Mouse (Mus musculus): ENCODE data around the gene Naga.

The Naga gene

GRCm38 (mm10) chr15:82354126-82354945 is 15.6 kb upstream of the Naga start, which contains the start of gene Ndufa6:
Ndufa6 (minus strand) TSS chr15:82354322.
- peak; percentile 94 to 95 for DNase-seq

- DNase-seq = no peak
Observed at GRCm38 (mm10) chr15:82353745-82354113, 15.0 kb upstream of the Naga start.

DNA sequence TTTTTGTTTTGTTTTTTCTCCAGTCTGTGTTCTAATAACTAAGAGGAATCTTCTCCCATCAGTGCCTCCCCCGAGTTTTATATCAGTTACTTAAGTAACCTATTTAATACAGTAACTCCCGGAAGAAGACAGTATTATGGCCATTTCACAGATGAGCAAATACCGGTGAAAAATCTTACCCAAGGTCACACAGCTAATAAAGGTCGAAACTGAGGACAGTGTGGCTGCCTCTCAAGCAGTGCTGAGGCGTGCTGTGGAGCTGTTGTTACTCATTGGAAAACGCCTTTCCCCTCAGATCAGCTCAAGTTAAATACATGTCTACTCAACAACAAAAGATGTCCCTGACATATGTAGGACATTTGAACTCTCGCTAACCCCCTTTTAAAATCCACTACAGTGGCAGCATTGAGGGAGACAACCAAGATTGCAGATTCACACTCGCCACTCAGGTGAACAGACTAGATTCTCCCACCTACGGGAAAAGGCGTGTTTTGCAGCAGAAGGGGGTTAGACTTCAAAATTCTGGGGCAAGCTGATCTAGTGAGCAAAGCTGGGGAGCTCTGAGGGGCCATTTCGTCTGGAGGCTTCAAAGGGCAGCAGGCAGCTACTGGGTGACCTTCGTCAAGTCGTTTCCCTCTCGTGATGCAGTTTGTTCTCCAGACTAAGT is 14.5 kb upstream of the Naga start:
- DNase-seq = no peak

DNA sequence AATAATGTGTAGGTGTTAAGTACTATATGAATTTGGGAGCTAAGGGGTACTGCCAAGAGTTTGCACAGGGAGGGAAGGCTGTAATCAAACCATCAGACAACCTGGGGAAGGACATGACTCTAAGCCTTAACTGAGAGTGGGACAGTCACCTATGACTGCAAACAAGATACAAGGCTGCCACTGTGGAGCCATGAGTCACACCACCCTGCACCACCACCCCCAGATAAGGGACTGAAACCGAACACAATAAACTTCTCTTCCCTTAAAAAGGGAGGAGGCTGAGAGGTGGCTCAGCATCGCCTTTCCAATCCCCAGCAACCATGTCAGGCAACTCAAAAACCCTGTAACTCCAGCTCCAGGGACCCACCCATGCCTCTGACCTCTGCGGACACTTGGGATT is 12.8 kb upstream of the Naga start:
- no peak for DNase-seq

DNA sequence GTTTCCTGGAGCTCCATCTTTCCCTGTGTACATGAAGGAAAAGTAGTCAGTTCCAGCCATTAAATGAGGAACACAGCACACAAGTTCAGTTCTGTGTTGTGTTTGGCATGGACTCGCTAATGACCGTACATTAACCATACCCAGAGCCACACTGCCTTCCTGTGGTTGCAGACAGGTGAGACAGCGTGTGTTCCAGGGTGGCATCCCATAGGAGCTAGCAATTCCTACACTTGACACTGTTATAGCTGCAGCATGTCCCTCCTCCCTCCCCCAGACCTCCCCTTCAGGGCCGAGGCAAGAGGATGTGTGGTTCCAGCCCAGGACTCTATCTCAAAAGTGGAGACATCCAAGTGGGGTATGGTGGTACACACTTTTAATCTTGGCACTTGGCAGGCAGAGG is 11.6 kb upstream of the Naga start:
- DNase-seq = no peak

DNA sequence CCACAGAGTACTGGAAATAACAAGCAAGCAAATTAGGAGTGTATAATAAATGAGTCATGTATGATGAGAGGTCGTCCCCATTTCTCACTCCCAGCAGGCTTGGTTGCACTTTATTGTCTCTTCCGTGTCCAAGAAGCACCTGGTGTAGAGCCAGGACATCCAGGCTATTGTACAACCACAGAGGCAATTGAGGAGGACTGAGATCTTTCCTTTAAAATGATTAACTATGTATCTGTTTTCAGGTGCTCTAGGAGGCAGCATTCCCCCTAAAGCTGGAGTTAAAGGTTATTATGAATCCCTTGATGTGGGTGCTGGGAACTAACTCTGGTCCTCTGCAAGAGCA is 10.2 kb upstream of the Naga start:
- no peak for DNase-seq

DNA sequence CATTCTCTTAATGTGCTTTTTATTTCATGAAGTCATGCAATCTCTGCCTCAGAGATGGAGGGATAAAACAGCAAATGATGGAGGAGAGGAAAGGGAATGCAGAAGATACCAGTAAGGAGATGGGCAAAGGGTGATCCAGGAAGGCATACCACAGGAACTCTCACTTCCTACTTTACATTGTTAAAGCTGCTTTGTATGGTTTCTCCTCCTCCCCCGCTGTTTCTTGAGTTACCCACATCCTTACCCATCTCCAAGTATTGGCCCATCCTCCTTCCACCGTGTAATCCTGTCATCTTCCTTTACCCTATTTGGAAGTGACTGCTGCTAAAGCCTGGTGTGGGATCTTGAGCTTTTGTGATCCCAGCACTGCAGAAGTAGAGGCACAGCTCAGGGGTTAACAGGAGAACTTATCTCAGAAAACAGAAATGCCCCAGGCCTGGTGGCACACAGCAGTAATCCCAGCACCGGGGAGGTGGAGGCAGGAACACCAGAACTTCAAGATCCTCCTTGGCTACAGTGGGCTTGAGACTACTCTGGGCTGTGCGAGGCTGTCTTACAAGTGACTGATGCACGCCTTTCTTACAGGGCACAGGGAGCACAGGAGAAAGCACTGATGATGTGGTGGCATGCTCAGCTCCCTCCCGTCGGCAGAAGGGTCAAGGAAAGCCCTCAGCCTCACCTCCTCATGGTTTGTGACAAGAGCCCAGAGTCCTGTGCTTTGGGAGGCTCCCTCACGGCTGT is 9.7 kb upstream of the Naga start:
- no peak for DNase-seq

DNA sequence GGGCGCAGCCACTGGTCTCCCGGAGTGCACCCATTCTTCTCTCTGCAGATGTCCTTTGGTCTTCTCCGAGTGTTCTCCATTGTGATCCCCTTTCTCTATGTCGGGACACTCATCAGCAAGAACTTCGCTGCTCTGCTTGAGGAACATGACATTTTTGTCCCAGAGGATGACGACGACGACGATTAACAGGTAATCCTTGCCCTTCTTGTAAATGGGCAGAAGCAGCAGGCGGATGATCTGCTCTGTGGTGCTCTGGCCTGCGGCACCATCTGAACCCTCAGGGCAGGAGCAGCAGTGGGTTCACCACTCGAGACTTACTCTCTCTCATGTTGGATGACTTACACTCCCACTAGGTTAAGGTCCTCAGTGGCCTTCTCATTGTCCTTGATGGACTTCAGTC is 9.1 kb upstream of the Naga start:
- DNase-seq = no peak

GRCm38 (mm10) chr15:82347303-82347676 is 8.6 kb upstream of the Naga start:
- DNase-seq = no peak

GRCm38 (mm10) chr15:82346580-82347302 is 8.0 kb upstream of the Naga start:
- DNase-seq = no peak

DNA sequence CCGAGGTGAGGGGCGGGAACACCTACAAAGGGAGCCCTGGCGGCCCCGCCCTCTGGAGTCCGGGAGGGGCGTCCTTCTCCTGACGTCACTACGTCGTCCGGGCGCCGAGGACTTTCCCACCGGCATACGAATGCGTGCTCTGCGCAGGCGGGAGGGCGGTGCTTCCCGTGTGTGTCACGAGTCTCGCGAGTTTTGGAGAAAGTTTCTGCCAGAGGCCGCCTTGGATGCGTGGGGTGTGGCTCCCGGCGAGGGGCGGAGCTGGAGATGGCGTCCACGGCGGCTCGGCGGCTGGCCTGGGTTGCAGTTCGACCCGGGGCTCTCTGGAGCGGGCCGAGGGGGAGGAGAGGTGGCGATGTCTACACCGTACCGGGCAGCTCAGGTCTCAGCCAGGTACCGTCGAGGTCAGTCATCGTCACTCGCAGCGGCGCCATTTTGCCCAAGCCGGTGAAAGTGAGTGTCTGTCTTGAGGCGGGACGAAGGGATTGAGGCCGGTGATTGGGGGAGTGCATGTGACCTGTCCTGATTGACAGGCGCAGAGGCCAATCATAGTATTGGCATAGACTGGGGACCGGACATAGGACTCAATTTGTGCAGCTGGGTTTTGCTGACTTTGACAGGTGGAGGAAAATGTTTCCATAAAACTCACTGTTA is 7.2 kb upstream of the Naga start:
- DNase-seq = peak; percentile 95 to 97

DNA sequence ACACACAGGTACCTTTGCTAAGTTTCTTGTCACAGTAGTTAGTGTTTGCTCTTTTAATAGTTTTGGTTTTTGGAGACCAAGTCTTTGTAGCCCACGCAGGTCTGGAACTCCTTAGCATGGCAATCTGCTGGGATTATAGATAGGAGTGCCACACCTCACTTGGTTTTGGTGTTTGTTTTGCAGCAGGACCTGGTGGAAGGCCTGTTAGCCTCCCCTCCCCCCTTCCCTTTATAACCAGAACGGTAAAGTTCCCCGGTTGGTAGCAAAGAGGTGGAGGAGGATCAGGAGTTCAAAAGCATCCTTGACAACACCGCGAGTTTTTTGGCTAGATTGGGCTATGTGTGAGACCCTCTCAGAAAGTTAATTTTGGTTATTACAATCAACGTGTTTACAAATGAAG is 6.2 kb upstream of the Naga start:
- DNase-seq = no peak

- no peak for DNase-seq
Observed at GRCm38 (mm10) chr15:82343368-82344287, 4.9 kb upstream of the Naga start.

DNA sequence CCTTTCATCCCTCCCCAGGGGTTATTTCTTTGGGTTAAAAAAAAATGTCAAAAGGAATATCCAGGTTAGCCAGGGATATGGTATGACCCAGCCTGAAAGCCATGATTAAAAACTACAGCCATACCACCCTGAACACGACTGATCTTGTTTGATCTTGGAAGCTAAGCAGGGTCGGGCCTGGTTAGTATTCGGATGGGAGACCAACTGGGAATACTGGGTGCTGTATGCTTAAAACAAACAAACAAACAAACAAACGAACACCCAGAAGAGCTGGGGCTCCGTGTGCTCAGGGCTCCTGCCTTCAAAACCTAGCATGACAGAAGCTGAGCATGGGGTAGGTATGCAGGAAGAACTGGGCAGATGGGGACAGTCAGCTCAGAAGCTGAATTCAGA is 3.8 kb upstream of the Naga start:
- no peak for DNase-seq

- DNase-seq = no peak
Observed at GRCm38 (mm10) chr15:82341675-82342542, 3.2 kb upstream of the Naga start.

GRCm38 (mm10) chr15:82341036-82341501 is 2.3 kb upstream of the Naga start:
- peak in 1 of 2 experiments; percentile 26 for DNase-seq

GRCm38 (mm10) chr15:82340414-82341035 is 1.8 kb upstream of the Naga start:
- no peak for DNase-seq

GRCm38 (mm10) chr15:82339634-82340254 is 1.0 kb upstream of the Naga start:
- no peak for DNase-seq

GRCm38 (mm10) chr15:82339150-82339549 is 425 bp upstream of the Naga start:
- no peak for DNase-seq

Data from spleen, adult 18-20 months (tissue).